Mouse (Mus musculus) retina, postnatal 1 day (tissue): ENCODE results near the gene Olfr199.
"Not testable (repeated sequence)": the region's sequence is repeated elsewhere in the genome, so short reads cannot be mapped to it uniquely, and the experiment has no call there.

Experiments used
- DNase-seq: peaks from one replicate; pipeline ENCODE4 v3.0.0-alpha.2; 2012

Gene Olfr199

DNA sequence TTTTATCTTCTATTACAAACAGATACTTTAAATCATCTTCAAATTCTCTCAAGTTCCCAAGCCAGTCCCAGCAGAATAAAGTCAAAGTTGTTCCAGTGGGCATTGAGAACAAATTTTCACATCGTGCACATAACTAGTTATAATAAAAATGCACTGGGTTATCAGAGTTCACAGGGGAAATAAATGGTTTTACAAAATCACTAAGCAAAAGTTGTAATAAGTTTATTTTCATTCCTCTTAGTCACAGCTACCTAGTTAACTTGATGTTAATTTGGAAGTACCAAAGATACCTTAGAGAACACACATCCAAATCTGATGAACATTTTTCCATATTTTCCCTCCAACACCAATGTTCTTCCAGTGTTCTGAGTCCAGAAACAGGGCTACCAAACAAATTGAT, at the start of gene Olfr199:
Olfr199 (minus strand) TSS at position 101 of the 400 bp plus-strand sequence.
- not testable (repeated sequence) for DNase-seq

- DNase-seq = not testable (repeated sequence)
Observed at GRCm38 (mm10) chr16:59269097-59269496, 49.5 kb upstream of the Olfr199 start.

DNA sequence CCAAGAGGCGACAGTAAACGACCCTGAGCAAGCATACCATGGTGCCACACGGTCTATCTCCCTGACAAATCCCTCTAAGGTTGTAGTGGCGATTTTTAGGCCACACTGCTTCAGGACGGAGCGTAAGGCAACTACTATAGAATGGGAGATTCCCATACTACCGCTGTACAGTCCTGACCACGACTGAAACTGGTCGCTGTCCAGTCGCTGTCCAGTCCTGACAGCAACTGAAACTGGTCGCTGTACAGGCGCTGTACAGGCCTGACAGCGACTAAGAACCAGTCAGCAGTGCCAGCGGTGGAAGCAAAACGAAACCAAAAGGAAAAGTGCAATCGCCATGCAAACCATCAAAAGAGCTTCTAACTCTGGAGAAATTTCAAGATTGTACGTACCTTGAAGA, 30.1 kb upstream of the Olfr199 start:
- no peak for DNase-seq

DNA sequence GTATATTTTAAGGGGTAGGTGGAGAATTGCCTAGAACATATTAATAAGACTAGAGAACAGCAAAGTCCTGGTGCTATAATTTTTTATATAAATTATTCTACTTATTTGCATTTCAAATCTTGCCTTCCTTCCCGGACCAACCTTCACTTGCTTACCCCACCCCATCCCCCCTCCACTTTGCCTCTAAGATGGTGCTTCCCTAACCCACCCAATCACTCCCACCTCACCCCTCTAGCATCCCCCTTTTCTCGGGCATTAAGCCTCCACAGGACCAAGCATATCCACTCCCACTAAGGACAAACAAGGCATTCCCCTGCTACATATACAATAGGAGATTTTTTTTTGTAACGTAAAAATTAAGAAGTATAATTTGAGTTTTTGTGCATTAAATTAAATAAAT, 1.7 kb downstream of the Olfr199 start:
- not testable (repeated sequence) for DNase-seq

DNA sequence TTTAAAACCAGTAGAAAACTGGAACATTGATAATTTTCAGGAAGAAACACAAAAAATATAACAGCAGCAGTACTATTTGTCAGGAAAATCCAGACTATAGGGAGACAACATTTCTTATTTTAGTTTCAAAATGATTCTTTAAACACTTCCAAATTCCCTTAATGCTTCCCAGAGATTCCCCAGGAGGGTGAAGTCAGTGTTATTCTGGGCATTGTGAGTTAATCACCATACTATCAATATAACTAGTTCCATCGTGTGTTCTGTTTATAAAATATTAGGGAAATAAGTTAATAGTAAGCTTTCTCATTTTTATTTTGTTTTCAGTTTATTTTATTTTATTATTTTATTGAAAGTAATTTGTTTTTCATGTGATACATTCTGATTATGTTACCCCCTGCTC, 16.1 kb downstream of the Olfr199 start, which contains the start of gene Olfr198:
Olfr198 (minus strand) TSS at position 101 of the 400 bp plus-strand sequence.
- DNase-seq = not testable (repeated sequence)

DNA sequence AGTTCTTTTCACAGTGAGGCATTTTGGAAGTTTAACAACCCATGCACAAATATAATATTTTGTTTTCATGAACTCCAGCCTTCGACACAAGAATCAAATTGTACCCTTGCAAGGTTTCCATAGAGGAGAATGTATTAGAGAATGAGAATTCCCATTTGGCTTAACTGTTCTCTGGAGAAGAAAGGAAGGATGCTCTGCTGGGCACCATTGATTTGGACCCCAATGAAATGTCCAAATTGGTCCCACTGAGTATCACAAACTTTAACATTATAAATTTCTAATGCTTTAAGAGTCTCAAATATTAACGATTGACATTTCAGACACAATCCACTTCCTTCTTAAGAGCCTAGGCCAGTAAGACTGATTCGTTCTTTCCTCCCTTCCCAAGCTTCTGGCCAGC, 49.2 kb downstream of the Olfr199 start, which contains the start of gene Olfr196:
Olfr196 (minus strand) TSS at position 101 of the 400 bp plus-strand sequence.
- DNase-seq = no peak
